Mouse (Mus musculus) G1E (cell line): Measurements from ENCODE around the gene Resf1.

Source experiments
- CTCF ChIP-seq: IDR thresholded peaks from 2 replicates; pipeline ENCODE4 v1.5.1; 2012; ENCODE audit warnings: low read depth, low read length, inconsistent platforms, mixed read lengths
- GATA1 ChIP-seq: IDR thresholded peaks from 2 replicates; pipeline ENCODE4 v1.6.1; 2012; ENCODE audit warnings: borderline replicate concordance, low read length, inconsistent platforms, mixed read lengths
- GATA2 ChIP-seq: IDR thresholded peaks from 2 replicates; pipeline ENCODE4 v1.6.1; 2012; ENCODE audit warnings: low read depth, low read length, inconsistent platforms, borderline replicate concordance
- POLR2AphosphoS5 ChIP-seq: IDR thresholded peaks from 2 replicates; pipeline ENCODE4 v1.6.1; 2012; ENCODE audit warnings: low read depth, low read length, inconsistent platforms; ENCODE audit not compliant: insufficient replicate concordance
- TAL1 ChIP-seq: conservative IDR thresholded peaks from 2 replicates; pipeline ENCODE4 v1.6.1; 2012; ENCODE audit warnings: low read depth, low read length, inconsistent platforms, mixed read lengths

DNA sequence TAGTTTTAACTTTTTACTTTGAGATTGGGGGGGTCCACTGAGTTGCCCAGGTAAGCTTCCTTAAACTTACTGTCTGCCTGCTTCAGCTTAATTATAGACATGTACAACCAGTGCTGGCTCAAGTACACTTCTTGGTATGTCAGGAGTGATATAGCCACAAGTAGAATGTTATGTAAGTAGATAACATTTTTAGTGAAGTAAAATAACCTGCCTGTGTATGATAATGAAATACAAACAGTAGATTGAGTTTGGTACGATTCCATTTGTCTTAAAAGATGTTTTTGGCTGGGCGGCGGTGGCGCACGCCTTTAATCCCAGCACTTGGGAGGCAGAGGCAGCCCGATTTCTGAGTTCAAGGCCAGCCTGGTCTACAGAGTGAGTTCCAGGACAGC, 15.0 kb downstream of the Resf1 start:
- no peak for TF ChIP-seq CTCF
- no peak for TF ChIP-seq GATA1
- TF ChIP-seq TAL1 = no peak
- no peak for TF ChIP-seq GATA2
- no peak for TF ChIP-seq POLR2AphosphoS5
